Mouse (Mus musculus) intestine, postnatal 0 days (tissue): Measurements from ENCODE around the gene Cd81. TPM values are rescaled to one million over a fixed set of nuclear protein-coding genes. Genes with fewer than 3 reads are reported as not detected.

Experiments used
- ATAC-seq: fragments of 200-750 bp; cut with Nextera tagmentation; 2 replicates; pipeline ENCODE4 v1.8.0; 2017; ENCODE audit warnings: mild to moderate bottlenecking, moderate TSS enrichment, moderate library complexity
- H3K27ac ChIP-seq: fragments of 300-500 bp; sonication (generic); 2 replicates; pipeline ENCODE4 v1.5.1; 2014; ENCODE audit warnings: mild to moderate bottlenecking, low read depth, low read length, moderate library complexity
- H3K27me3 ChIP-seq: fragments of 300-500 bp; sonication (generic); replicated peaks from 2 replicates; pipeline ENCODE4 v1.6.1; 2014; ENCODE audit warnings: low read length, mixed read lengths; ENCODE audit not compliant: control insufficient read depth, insufficient read depth
- H3K36me3 ChIP-seq: fragments of 300-500 bp; sonication (generic); 2 replicates; pipeline ENCODE4 v1.6.1; 2014; ENCODE audit warnings: mild to moderate bottlenecking, moderate library complexity; ENCODE audit not compliant: control insufficient read depth, insufficient read depth
- H3K4me1 ChIP-seq: fragments of 300-500 bp; sonication (generic); replicated peaks from 2 replicates; pipeline ENCODE4 v1.6.1; 2014; ENCODE audit warnings: antibody characterized with exemption, low read length, mixed read lengths; ENCODE audit not compliant: control insufficient read depth, insufficient read depth
- H3K4me2 ChIP-seq: fragments of 300-500 bp; sonication (generic); replicated peaks from 2 replicates; pipeline ENCODE4 v1.6.1; 2014; ENCODE audit warnings: low read depth, mild to moderate bottlenecking, moderate library complexity
- H3K4me3 ChIP-seq: fragments of 300-500 bp; sonication (generic); 2 replicates; pipeline ENCODE4 v1.5.1; 2014; ENCODE audit warnings: low read depth, low read length
- H3K9ac ChIP-seq: fragments of 300-500 bp; sonication (generic); 2 replicates; pipeline ENCODE4 v1.6.1; 2014; ENCODE audit warnings: mild to moderate bottlenecking, low read depth, low read length
- H3K9me3 ChIP-seq: fragments of 300-500 bp; sonication (generic); 2 replicates; pipeline ENCODE4 v1.6.1; 2016; ENCODE audit warnings: mixed run types; ENCODE audit not compliant: control insufficient read depth
- CTCF ChIP-seq: sonication (generic); IDR thresholded peaks from 2 replicates; pipeline ENCODE4 v1.5.1; 2016; ENCODE audit warnings: low read depth, mild to moderate bottlenecking, control low read depth, antibody characterized with exemption, moderate library complexity
- WGBS: fragments of 180-500 bp; shearing (Covaris S2); extraction: QIAGEN DNeasy Blood & Tissue Kit; methylation state at CpG from one replicate; pipeline ENCODE4 v1.1.7; 2014; 5-methylcytosine and 5-hydroxymethylcytosine counted together
- polyA plus RNA-seq: library from polyadenylated mRNA; unstranded; fragments of >200 nt; fragmentation: Nextera tagmentation; extraction: Ambion mirVana; gene quantifications from 2 replicates; pipeline ENCODE4 v1.2.1, GENCODE M21; 2015

Gene Cd81
- polyA plus RNA-seq, 1 experiment from 2014 or later, result 216 TPM

GRCm38 (mm10) chr7:143069751-143070400, 17.3 kb downstream of the Cd81 start:
- Histone ChIP-seq H3K9me3 (no peaks in the 10 kb centered on the region), H3K36me3 (peaks cover 28% of the 10 kb centered on the region), H3K9ac (peak overlapping the region; percentile 66), H3K4me3 (peak overlapping the region; percentile 69), H3K4me2 (peak overlapping the region; percentile 83), H3K27ac (peak overlapping the region; percentile 60), H3K27me3 (no peaks in the 10 kb centered on the region), H3K4me1 (peaks cover 5% of the 10 kb centered on the region)
- no peak for ATAC-seq
- TF ChIP-seq CTCF, result no peak
- 9% methylated on average over 30 of the region's 30 CpGs for WGBS

- H3K27ac ChIP-seq, result no peak overlapping the region
- H3K9ac ChIP-seq, result peak overlapping the region; percentile 66; the same call in 1 of the 2 replicates
- H3K4me1 ChIP-seq, result peaks cover 5% of the 10 kb centered on the region
- no peaks in the 10 kb centered on the region for H3K9me3 ChIP-seq
- H3K27me3 ChIP-seq, result no peaks in the 10 kb centered on the region
- H3K4me2 ChIP-seq, result peak overlapping the region; percentile 83
- peak overlapping the region; percentile 69; the same call in 1 of the 2 replicates for H3K4me3 ChIP-seq
- 85% methylated on average over 10 of the region's 10 CpGs for WGBS
- no peak for ATAC-seq
- peaks cover 23% of the 10 kb centered on the region for H3K36me3 ChIP-seq
- no peak for TF ChIP-seq CTCF
These were observed 18.0 kb downstream of the Cd81 start for GRCm38 (mm10) chr7:143070506-143071070.

- H3K4me3 ChIP-seq, result no peak overlapping the region
- 93% methylated on average over 5 of the region's 5 CpGs for WGBS
- TF ChIP-seq CTCF, result no peak
These were observed 20.1 kb downstream of the Cd81 start for GRCm38 (mm10) chr7:143072605-143073004.

GRCm38 (mm10) chr7:143073086-143073485, 20.5 kb downstream of the Cd81 start:
- Histone ChIP-seq H3K36me3 (no peaks in the 10 kb centered on the region; the same call in 1 of the 2 replicates), H3K4me3 (no peak overlapping the region), H3K27me3 (no peaks in the 10 kb centered on the region), H3K27ac (no peak overlapping the region), H3K9ac (no peak overlapping the region), H3K9me3 (no peaks in the 10 kb centered on the region), H3K4me1 (peaks cover 5% of the 10 kb centered on the region), H3K4me2 (no peak overlapping the region)
- 68% methylated on average over 1 of the region's 1 CpGs for WGBS
- peak; percentile 80 for TF ChIP-seq CTCF
- ATAC-seq, result no peak

More at GRCm38 (mm10) chr7:143072605-143073004, 20.1 kb downstream of the Cd81 start:
- Histone ChIP-seq H3K9ac (no peak overlapping the region), H3K27me3 (no peaks in the 10 kb centered on the region), H3K9me3 (no peaks in the 10 kb centered on the region), H3K36me3 (peaks cover 4% of the 10 kb centered on the region; the same call in 1 of the 2 replicates), H3K27ac (no peak overlapping the region), H3K4me1 (peaks cover 5% of the 10 kb centered on the region), H3K4me2 (no peak overlapping the region)
- ATAC-seq, result no peak

- H3K9me3 ChIP-seq, result no peaks in the 10 kb centered on the region
- 71% methylated on average over 5 of the region's 5 CpGs for WGBS
- H3K9ac ChIP-seq, result no peak overlapping the region
- no peak for ATAC-seq
- H3K4me3 ChIP-seq, result no peak overlapping the region
- no peak overlapping the region for H3K4me2 ChIP-seq
- H3K36me3 ChIP-seq, result no peaks in the 10 kb centered on the region; the same call in 1 of the 2 replicates
- H3K27me3 ChIP-seq, result no peaks in the 10 kb centered on the region
- H3K4me1 ChIP-seq, result no peaks in the 10 kb centered on the region
- H3K27ac ChIP-seq, result no peak overlapping the region
- TF ChIP-seq CTCF, result no peak
These were observed 22.9 kb downstream of the Cd81 start for GRCm38 (mm10) chr7:143075394-143075793.

GRCm38 (mm10) chr7:143077351-143077750, 24.8 kb downstream of the Cd81 start:
- TF ChIP-seq CTCF, result no peak
- 89% methylated on average over 2 of the region's 2 CpGs for WGBS
- no peak for ATAC-seq

More at GRCm38 (mm10) chr7:143077351-143077750, 24.8 kb downstream of the Cd81 start:
- Histone ChIP-seq H3K4me2 (no peak overlapping the region), H3K9ac (no peak overlapping the region), H3K27ac (no peak overlapping the region), H3K9me3 (no peaks in the 10 kb centered on the region), H3K27me3 (no peaks in the 10 kb centered on the region), H3K4me3 (no peak overlapping the region), H3K36me3 (no peaks in the 10 kb centered on the region), H3K4me1 (no peaks in the 10 kb centered on the region)
